Mouse (Mus musculus) cerebellum, adult 2 months (tissue): ENCODE data around the gene T2.

Experiments used
- CTCF ChIP-seq: fragments of 200-500 bp; IDR thresholded peaks from 2 replicates; pipeline ENCODE4 v1.5.1; 2011; ENCODE audit warnings: low read depth, mild to moderate bottlenecking, control low read depth, low read length, moderate library complexity, borderline replicate concordance; ENCODE audit not compliant: insufficient read depth
- POLR2A ChIP-seq: fragments of 200-500 bp; IDR thresholded peaks from 2 replicates; pipeline ENCODE4 v1.6.1; 2011; ENCODE audit warnings: low read length, control low read depth, borderline replicate concordance; ENCODE audit not compliant: insufficient read depth

GRCm38 (mm10) chr17:8413656-8414055, 57.9 kb downstream of the T2 start:
- TF ChIP-seq CTCF (no peak), POLR2A (no peak)
